Mouse (Mus musculus): ENCODE measurements around the gene Islr.
"Not testable (repeated sequence)": the region's sequence is repeated elsewhere in the genome, so short reads cannot be mapped to it uniquely, and the experiment has no call there.

DNA sequence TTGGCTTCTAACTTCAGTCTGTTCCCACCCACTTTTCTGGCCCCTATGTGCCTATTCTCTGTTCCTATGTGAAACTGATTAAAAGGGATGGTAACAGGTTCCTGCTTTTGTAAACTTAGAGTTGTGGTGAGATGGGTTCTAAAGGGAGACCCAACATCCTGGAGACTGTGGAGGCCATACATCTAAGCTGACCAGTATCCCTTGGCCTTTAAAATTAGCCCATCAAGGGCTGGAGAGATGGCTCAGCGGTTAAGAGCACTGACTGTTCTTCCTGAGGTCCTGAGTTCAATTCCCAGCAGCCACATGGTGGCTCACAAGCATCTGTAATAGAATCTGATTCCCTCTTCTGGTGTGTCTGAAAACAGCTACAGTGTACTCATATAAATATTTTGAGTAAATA is 46.6 kb upstream of the Islr start:
- TF ChIP-seq POLR2AphosphoS2 (IDR thresholded peaks at IDR 0.05; ENCODE audit: low read length); CTCF (IDR thresholded peaks at IDR 0.05 in 2 of 3, conservative IDR thresholded peaks at IDR 0.05 in 1 of 3; ENCODE audit: control insufficient read depth in 1 of 3, insufficient read depth in 1 of 3, low read depth in 2 of 3, low read length in 3 of 3, poor library complexity in 1 of 3, severe bottlenecking in 1 of 3); MEF2A (IDR thresholded peaks at IDR 0.05; ENCODE audit: extremely low read depth, insufficient replicate concordance, low read depth, low read length, poor library complexity, severe bottlenecking): not testable (repeated sequence)

Measured in MEL (cell line).